Mouse (Mus musculus) bone marrow macrophage, adult 2 months (primary cell): ENCODE measurements around the gene BC049715.

ENCODE experiments used
- CTCF ChIP-seq: IDR thresholded peaks from 2 replicates; pipeline ENCODE4 v1.5.1; 2012; ENCODE audit warnings: low read depth, mild to moderate bottlenecking, low read length, moderate library complexity
- POLR2A ChIP-seq: IDR thresholded peaks from 2 replicates; pipeline ENCODE4 v1.6.1; 2012; ENCODE audit warnings: mild to moderate bottlenecking, low read depth, low read length, borderline replicate concordance

DNA sequence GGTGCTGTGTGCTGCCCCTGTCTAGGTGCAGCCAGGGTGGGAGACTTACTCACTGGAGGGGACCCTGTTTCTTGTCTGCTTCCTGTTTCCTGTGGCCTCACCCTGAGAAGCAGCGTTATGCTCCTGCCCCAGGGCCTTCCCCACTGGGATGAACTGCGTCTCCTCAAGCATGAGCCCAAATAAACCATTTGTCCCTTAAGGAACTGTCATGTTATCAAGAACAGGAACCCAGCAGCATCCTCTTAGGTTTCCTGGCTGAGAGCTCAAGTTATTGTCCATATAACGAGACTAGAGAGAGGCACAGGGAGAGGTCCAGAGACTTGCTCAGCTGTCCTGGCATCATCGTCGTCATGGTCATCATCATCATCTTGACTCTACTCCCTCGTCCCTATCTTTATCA is 22.8 kb downstream of the BC049715 start:
- TF ChIP-seq CTCF (no peak), POLR2A (no peak)
